Mouse (Mus musculus): ENCODE results near the gene Tmod3. TPM values are rescaled to one million over a fixed set of nuclear protein-coding genes. Genes with fewer than 3 reads are reported as not detected.

Tmod3 gene
- total and polyA plus RNA-seq, 3 experiments = 29.9 to 46.4 TPM; not detected in 1

DNA sequence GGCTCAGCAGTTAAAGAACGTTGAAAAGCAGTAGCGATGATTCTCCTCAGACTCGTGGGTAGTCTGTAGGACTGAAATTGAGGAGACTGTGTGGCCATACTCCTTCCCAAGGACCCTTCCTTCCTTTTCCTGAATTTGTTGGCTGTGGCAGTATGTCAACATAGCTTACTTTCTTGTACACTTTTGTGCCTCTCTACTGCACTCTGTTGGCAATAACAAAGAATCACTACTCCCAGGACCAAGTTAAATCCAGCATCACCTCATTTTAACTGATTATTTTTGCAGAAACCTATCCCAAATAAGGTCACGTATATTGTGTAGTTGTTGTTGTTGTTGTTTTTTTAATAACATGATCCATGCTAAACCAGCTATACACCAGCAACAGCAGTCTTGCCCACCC lies 92.8 kb downstream of the Tmod3 start:
- Histone ChIP-seq H3K36me3 (ENCODE audit: control insufficient read depth in 1 of 2, insufficient read depth in 2 of 2, low read length in 2 of 2) (peaks cover 0 to 6% of the 10 kb centered on the region in 2 experiments; a peak in 2 of 4 replicates), H3K4me1 (ENCODE audit: control insufficient read depth in 1 of 2, insufficient read depth in 2 of 2, low read length in 2 of 2) (no peaks in the 10 kb centered on the region), H3K27ac (ENCODE audit: control insufficient read depth, low read depth, low read length) (no peak overlapping the region), H3K9me3 (replicated peaks; ENCODE audit: insufficient read depth, low read length) (no peaks in the 10 kb centered on the region), H3K79me2 (ENCODE audit: control insufficient read depth, insufficient read depth, low read length, poor library complexity) (no peaks in the 10 kb centered on the region), H3K27me3 (ENCODE audit: control insufficient read depth in 1 of 2, insufficient read depth in 2 of 2, low read length in 2 of 2) (no peaks in the 10 kb centered on the region), H3K9ac (ENCODE audit: control insufficient read depth, low read depth, low read length, poor library complexity, severe bottlenecking) (no peak overlapping the region), H3K4me3 (ENCODE audit: control insufficient read depth in 1 of 2, insufficient read depth in 1 of 2, low read depth in 2 of 2, low read length in 2 of 2) (no peak overlapping the region)
- peak; percentile 35 for DNase-seq (ENCODE audit: low read depth, low spot score)
- TF ChIP-seq CHD2 (IDR thresholded peaks at IDR 0.05; ENCODE audit: low read length) = no peak
- TF ChIP-seq HCFC1 (IDR thresholded peaks at IDR 0.05; ENCODE audit: low read depth, low read length) = no peak
- no peak for TF ChIP-seq KAT2A (conservative IDR thresholded peaks at IDR 0.05; ENCODE audit: low read depth, low read length)
- no peak for TF ChIP-seq ETS1 (IDR thresholded peaks at IDR 0.05; ENCODE audit: low read depth, low read length)
- TF ChIP-seq POLR2AphosphoS2 (IDR thresholded peaks at IDR 0.05; ENCODE audit: low read length) = no peak
- TF ChIP-seq MEF2A (IDR thresholded peaks at IDR 0.05; ENCODE audit: extremely low read depth, insufficient replicate concordance, low read depth, low read length, poor library complexity, severe bottlenecking) = no peak
- no peak for TF ChIP-seq BHLHE40 (IDR thresholded peaks at IDR 0.05; ENCODE audit: borderline replicate concordance, low read depth, low read length)
- TF ChIP-seq NRF1 (IDR thresholded peaks at IDR 0.05; ENCODE audit: insufficient read depth, low read depth, low read length, poor library complexity, severe bottlenecking) = no peak
- peak in 2 of 3 experiments; percentile 22 to 48; a peak in 3 of 6 replicates for TF ChIP-seq CTCF (IDR thresholded peaks at IDR 0.05 in 2 of 3, conservative IDR thresholded peaks at IDR 0.05 in 1 of 3; ENCODE audit: control insufficient read depth in 1 of 3, insufficient read depth in 1 of 3, low read depth in 2 of 3, low read length in 3 of 3, poor library complexity in 1 of 3, severe bottlenecking in 1 of 3)
- no peak for TF ChIP-seq USF2 (IDR thresholded peaks at IDR 0.05; ENCODE audit: borderline replicate concordance in 1 of 2, insufficient read depth in 1 of 2, low read depth in 1 of 2, low read length in 2 of 2)
- TF ChIP-seq ZMIZ1 (IDR thresholded peaks at IDR 0.05; ENCODE audit: low read depth, low read length) = no peak
- no peak for TF ChIP-seq ZNF384 (IDR thresholded peaks at IDR 0.05; ENCODE audit: low read depth, low read length)
- no peak for TF ChIP-seq CHD1 (IDR thresholded peaks at IDR 0.05; ENCODE audit: low read depth, low read length)
- peak; percentile 23 for TF ChIP-seq RAD21 (IDR thresholded peaks at IDR 0.05; ENCODE audit: low read depth, low read length)
- no peak for TF ChIP-seq USF1 (IDR thresholded peaks at IDR 0.05; ENCODE audit: low read depth, low read length)
- no peak for TF ChIP-seq UBTF (IDR thresholded peaks at IDR 0.05; ENCODE audit: borderline replicate concordance, insufficient read depth, low read depth, low read length)
- no peak for TF ChIP-seq MYC (IDR thresholded peaks at IDR 0.05; ENCODE audit: low read depth, low read length)
- TF ChIP-seq ZC3H11A (IDR thresholded peaks at IDR 0.05; ENCODE audit: low read depth, low read length) = no peak
- TF ChIP-seq SMC3 (IDR thresholded peaks at IDR 0.05; ENCODE audit: low read depth, low read length) = peak; percentile 35
- no peak for TF ChIP-seq MAFK (IDR thresholded peaks at IDR 0.05; ENCODE audit: borderline replicate concordance, low read depth, low read length)

- Histone ChIP-seq H3K9ac (ENCODE audit: control insufficient read depth, low read depth, low read length, poor library complexity, severe bottlenecking) (no peak overlapping the region), H3K36me3 (ENCODE audit: control insufficient read depth in 1 of 2, insufficient read depth in 2 of 2, low read length in 2 of 2) (peaks cover 0 to 6% of the 10 kb centered on the region in 2 experiments; a peak in 2 of 4 replicates), H3K79me2 (ENCODE audit: control insufficient read depth, insufficient read depth, low read length, poor library complexity) (no peaks in the 10 kb centered on the region), H3K4me3 (ENCODE audit: control insufficient read depth in 1 of 2, insufficient read depth in 1 of 2, low read depth in 2 of 2, low read length in 2 of 2) (no peak overlapping the region), H3K27me3 (ENCODE audit: control insufficient read depth in 1 of 2, insufficient read depth in 2 of 2, low read length in 2 of 2) (no peaks in the 10 kb centered on the region), H3K27ac (ENCODE audit: control insufficient read depth, low read depth, low read length) (no peak overlapping the region), H3K4me1 (ENCODE audit: control insufficient read depth in 1 of 2, insufficient read depth in 2 of 2, low read length in 2 of 2) (no peaks in the 10 kb centered on the region), H3K9me3 (replicated peaks; ENCODE audit: insufficient read depth, low read length) (no peaks in the 10 kb centered on the region)
- TF ChIP-seq POLR2A (IDR thresholded peaks at IDR 0.05; ENCODE audit: control insufficient read depth in 1 of 2, insufficient read depth in 1 of 2, low read depth in 1 of 2, low read length in 2 of 2, poor library complexity in 1 of 2) (no peak), ZKSCAN1 (IDR thresholded peaks at IDR 0.05; ENCODE audit: low read depth, low read length) (no peak), SMC3 (IDR thresholded peaks at IDR 0.05; ENCODE audit: low read depth, low read length) (no peak), ELF1 (IDR thresholded peaks at IDR 0.05; ENCODE audit: low read depth, low read length) (no peak), MAZ (IDR thresholded peaks at IDR 0.05; ENCODE audit: low read depth, low read length) (no peak), JUND (IDR thresholded peaks at IDR 0.05; ENCODE audit: low read depth, low read length) (no peak), GABPA (IDR thresholded peaks at IDR 0.05; ENCODE audit: low read depth, low read length) (no peak), POLR2AphosphoS2 (IDR thresholded peaks at IDR 0.05; ENCODE audit: low read length) (no peak), CTCF (IDR thresholded peaks at IDR 0.05 in 2 of 3, conservative IDR thresholded peaks at IDR 0.05 in 1 of 3; ENCODE audit: control insufficient read depth in 1 of 3, insufficient read depth in 1 of 3, low read depth in 2 of 3, low read length in 3 of 3, poor library complexity in 1 of 3, severe bottlenecking in 1 of 3) (no peak), NELFE (IDR thresholded peaks at IDR 0.05; ENCODE audit: low read depth, low read length) (no peak), ZC3H11A (IDR thresholded peaks at IDR 0.05; ENCODE audit: low read depth, low read length) (no peak), UBTF (IDR thresholded peaks at IDR 0.05; ENCODE audit: borderline replicate concordance, insufficient read depth, low read depth, low read length) (no peak), GATA1 (IDR thresholded peaks at IDR 0.05; ENCODE audit: low read depth, low read length) (no peak), POLR2AphosphoS5 (IDR thresholded peaks at IDR 0.05; ENCODE audit: borderline replicate concordance, low read depth, low read length) (no peak)
- DNase-seq (ENCODE audit: low read depth, low spot score) = no peak
These were observed 93.6 kb downstream of the Tmod3 start for GRCm38 (mm10) chr9:75465856-75466255.

Measured in MEL (cell line).